Mouse (Mus musculus) splenic B cell, adult 2 months (primary cell): Measurements from ENCODE around the gene Cdc42ep5.

Experiments used
- DNase-seq: peaks from one replicate; pipeline ENCODE4 v3.0.0-alpha.2; 2011; ENCODE audit warnings: low read depth, low spot score
- H3K27me3 ChIP-seq: 2 replicates; pipeline ENCODE4 v1.6.1; 2012; ENCODE audit warnings: mild to moderate bottlenecking, low read length, moderate library complexity, mixed read lengths; ENCODE audit not compliant: control insufficient read depth, poor library complexity, insufficient read depth, severe bottlenecking
- H3K36me3 ChIP-seq: 2 replicates; pipeline ENCODE4 v1.6.1; 2012; ENCODE audit warnings: mild to moderate bottlenecking, low read length, moderate library complexity, mixed read lengths; ENCODE audit not compliant: control insufficient read depth, poor library complexity, insufficient read depth, severe bottlenecking

The Cdc42ep5 gene

GRCm38 (mm10) chr7:4124856-4125255, 39.8 kb downstream of the Cdc42ep5 start:
- Histone ChIP-seq H3K36me3 (no peaks in the 10 kb centered on the region), H3K27me3 (no peaks in the 10 kb centered on the region)
- DNase-seq = no peak

GRCm38 (mm10) chr7:4124315-4124759, 40.3 kb downstream of the Cdc42ep5 start:
- peak; percentile 89 for DNase-seq
- Histone ChIP-seq H3K36me3 (no peaks in the 10 kb centered on the region), H3K27me3 (peaks cover 3% of the 10 kb centered on the region; the same call in 1 of the 2 replicates)

- Histone ChIP-seq H3K36me3 (no peaks in the 10 kb centered on the region), H3K27me3 (peaks cover 3% of the 10 kb centered on the region; the same call in 1 of the 2 replicates)
- DNase-seq = no peak
Observed at GRCm38 (mm10) chr7:4123732-4124131, 40.9 kb downstream of the Cdc42ep5 start.

- DNase-seq = no peak
- no peaks in the 10 kb centered on the region for H3K36me3 ChIP-seq
- H3K27me3 ChIP-seq = peaks cover 3% of the 10 kb centered on the region; the same call in 1 of the 2 replicates
Observed at GRCm38 (mm10) chr7:4122783-4123182, 41.9 kb downstream of the Cdc42ep5 start.

- H3K27me3 ChIP-seq = peaks cover 3% of the 10 kb centered on the region; the same call in 1 of the 2 replicates
- no peaks in the 10 kb centered on the region for H3K36me3 ChIP-seq
- DNase-seq = no peak
Observed at GRCm38 (mm10) chr7:4122076-4122768, 42.4 kb downstream of the Cdc42ep5 start.

- H3K36me3 ChIP-seq = no peaks in the 10 kb centered on the region
- H3K27me3 ChIP-seq = peaks cover 3% of the 10 kb centered on the region; the same call in 1 of the 2 replicates
- no peak for DNase-seq
Observed at GRCm38 (mm10) chr7:4119976-4120921, 44.4 kb downstream of the Cdc42ep5 start.

GRCm38 (mm10) chr7:4119344-4119902, 45.2 kb downstream of the Cdc42ep5 start, which contains the start of gene Ttyh1:
TSS of gene Ttyh1 (plus strand) at chr7:4119408.
- Histone ChIP-seq H3K36me3 (no peaks in the 10 kb centered on the region), H3K27me3 (peaks cover 3% of the 10 kb centered on the region; the same call in 1 of the 2 replicates)
- DNase-seq = peak; percentile 40

- Histone ChIP-seq H3K27me3 (peaks cover 3% of the 10 kb centered on the region; the same call in 1 of the 2 replicates), H3K36me3 (no peaks in the 10 kb centered on the region)
- DNase-seq = no peak
Observed at GRCm38 (mm10) chr7:4117050-4117814, 47.4 kb downstream of the Cdc42ep5 start.

- no peaks in the 10 kb centered on the region for H3K36me3 ChIP-seq
- no peaks in the 10 kb centered on the region for H3K27me3 ChIP-seq
- DNase-seq = no peak
Observed at GRCm38 (mm10) chr7:4111766-4112165, 52.9 kb downstream of the Cdc42ep5 start.

- Histone ChIP-seq H3K36me3 (no peaks in the 10 kb centered on the region), H3K27me3 (no peaks in the 10 kb centered on the region)
- DNase-seq = peak; percentile 78
Observed at GRCm38 (mm10) chr7:4103411-4103810, 61.2 kb downstream of the Cdc42ep5 start.
